Mouse (Mus musculus) G1E-ER4 (cell line): ENCODE data around the gene Wdr92. TPM values are rescaled to one million over a fixed set of nuclear protein-coding genes. Genes with fewer than 3 reads are reported as not detected.

ENCODE experiments used
- GATA1 ChIP-seq: IDR thresholded peaks from one replicate; pipeline ENCODE4 v1.8.0; 2012; ENCODE audit warnings: low read length, inconsistent platforms
- polyA plus RNA-seq: library from polyadenylated mRNA; stranded (reverse); fragments of >175 nt; gene quantifications from 2 replicates; pipeline ENCODE4 v1.2.3, GENCODE M21; 2012

Gene Wdr92
- 1.3 and 5.3 TPM in 2 replicates for polyA plus RNA-seq

DNA sequence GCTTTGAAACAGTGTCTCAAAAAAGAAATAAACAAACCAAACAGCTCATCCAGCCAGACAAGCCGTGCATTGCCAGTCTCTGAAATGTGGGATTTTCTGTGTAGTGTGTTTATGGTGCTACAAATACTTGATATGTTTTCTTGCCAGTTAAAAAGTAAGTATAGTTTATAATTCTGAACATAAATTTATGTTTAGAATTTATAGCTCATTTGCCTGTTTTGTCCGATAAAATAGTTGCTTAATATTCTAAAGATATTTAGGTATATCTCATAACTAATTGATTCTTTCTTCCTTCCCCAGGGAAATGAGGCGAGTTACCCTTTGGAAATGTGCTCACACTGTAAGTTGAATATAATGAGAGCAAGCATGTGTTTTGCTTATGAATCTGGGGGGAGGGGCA, at the start of gene Wdr92:
Gene Wdr92, plus strand, starts transcription at position 301 of the 400 bp plus-strand sequence.
- TF ChIP-seq GATA1: no peak

DNA sequence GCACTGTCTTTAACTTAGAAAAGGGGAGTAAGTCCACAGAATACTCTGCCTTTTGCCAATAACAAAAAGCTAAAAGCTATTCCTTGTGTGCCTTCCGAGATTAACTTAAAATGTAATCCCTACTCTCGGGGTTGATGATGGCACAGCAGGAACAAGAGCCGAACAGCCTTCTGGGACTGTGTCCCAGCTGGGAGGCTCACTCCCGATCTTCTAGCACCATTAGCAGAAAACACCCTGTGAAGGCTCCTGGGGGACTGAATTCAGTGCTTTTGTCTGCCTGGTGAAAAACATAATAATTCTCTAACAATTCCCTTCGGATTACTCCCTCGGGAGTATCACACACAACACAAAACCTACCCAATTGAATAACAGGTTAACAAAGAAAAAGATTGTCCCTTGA, 46.3 kb upstream of the Wdr92 start:
- no peak for TF ChIP-seq GATA1

DNA sequence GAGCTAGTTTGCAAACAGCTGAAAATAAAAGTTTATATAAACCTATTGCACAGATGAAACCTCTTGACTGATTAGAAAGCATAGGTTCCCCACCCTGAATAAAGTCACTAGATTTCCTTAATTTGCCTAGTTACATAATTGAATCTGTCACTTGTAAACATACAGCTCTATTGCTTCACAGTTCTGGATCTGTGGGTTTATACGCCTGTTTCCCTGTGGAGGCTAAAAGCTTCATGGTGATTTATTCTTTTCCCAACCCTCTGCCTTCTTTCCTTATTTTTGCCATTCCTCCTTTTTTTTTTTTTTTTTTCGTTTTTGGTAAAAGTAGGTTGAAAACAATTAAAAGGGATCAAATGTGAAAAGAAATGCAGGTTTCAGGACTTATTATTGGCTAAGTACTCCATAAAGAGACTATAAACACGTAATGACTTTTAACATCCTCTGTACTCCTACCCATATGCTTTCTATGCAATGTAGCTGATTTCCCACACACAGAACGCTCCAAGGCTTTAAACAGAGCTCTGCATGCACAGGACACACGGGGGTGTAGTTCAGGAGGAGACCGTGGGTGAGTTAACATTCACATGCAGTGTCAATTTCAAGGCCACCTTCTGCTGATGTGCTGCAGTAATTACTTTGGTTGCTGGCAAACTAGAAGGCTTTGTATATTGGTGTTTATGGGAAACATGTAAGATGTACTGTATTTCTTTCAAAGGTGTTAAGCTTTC, 43.4 kb upstream of the Wdr92 start:
- TF ChIP-seq GATA1: no peak

DNA sequence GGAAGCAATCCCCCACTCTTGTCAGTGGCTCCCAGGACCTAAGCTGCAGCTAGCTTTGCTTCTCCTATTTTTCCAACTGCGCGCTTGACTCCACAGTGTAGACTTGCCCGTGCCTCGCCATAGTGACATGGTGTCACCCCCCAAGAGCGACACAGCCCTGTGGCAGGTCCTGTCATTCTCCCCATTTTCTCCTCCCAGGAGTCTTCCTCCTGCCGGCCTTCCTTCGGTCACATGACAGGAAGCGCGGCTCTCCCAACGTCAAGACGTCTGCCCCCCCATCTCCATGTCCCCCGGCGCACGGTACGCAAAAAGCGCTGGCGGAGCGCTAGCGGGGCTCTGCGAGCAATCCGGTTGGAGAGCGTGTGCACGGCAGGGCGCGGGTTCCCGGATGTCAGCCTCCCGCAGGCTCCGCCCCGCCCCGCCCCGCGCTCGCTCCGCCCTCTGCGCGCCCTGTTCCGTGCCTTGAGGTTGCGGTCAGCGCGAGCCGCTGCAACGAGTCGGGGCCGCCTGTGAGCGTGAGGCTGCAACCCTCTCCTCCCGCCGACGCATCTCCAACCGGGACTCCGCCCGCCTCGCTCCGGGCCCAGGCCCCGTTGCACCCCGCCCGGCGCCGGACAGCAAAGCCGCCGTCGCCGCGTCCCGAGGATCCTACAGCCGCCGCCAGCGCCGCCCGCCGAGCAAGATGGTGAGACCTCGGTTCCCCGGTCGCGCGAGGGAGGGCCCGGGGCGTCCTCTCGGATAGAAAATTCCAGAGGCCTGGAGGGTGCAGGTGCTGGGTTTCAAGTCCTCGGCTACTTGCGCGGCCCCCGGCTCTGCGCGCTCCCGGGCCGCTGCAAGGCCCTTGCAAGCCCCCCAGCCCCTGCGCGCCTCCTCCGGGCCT, 22.8 kb upstream of the Wdr92 start, which contains the start of gene Ppp3r1:
Gene Ppp3r1, plus strand, starts transcription at position 406 of the 880 bp plus-strand sequence.
- no peak for TF ChIP-seq GATA1

DNA sequence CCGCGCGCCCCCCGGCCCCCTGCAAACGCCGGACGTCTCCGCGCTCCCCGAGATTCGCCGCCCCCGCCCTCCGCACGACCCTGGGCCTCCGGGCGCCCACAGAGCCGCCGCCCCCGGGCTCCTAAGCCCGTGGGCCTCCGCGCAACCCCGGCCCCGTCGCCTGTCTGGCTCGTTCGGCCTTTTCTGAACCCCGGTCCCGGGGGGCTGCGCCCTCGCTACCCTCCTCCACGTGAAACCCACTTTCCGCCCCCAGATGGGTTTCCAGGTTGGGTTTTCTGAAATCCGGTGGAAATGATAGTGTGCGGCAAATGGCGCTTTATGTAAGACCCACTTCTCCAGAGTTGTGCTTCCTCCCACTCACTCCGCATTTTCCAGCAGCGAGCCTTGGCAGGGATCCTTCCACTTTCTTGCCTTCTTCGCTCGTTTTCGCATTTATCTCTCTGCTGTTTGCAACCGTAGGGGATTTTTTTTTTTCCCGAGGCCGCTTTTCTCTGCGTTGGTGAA, 22.1 kb upstream of the Wdr92 start:
- no peak for TF ChIP-seq GATA1

DNA sequence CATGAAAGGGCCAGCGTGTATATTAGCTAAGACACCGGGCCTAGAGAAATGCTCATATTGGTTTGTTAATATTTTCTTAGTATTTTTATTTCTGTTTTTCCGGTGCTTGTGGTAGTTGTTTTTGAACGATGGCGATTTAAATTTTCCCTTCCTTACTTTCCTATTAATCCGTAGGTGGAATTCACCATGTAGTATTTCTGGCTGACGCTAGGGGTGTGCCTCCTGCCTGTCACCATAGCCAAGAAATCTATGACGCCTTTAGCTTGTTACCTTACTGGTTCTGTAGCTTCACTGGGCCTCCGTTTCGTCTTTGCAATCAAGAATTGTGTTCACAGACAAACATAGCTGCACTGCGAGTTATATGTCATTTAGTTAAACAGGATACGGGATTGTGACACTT, 21.7 kb upstream of the Wdr92 start:
- no peak for TF ChIP-seq GATA1

DNA sequence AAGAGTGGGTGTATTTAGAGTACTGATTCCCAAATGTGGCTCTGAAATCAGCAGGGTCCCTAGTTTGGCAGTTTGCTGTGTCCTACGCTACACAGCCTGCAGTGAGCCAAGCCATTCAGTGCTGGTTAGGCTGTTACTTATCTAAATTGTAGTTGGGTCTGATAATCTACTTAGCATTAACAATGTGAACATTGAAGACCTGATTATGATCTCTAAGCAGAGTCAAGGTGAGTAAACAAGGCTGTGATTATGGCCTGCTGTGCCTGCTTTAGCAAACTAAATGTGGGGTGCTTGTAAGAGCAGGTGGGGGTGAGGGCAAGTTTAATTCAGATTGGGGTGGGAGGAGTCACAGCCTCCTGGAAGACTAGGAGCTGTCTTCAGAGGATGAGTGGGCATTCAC, 18.0 kb upstream of the Wdr92 start:
- TF ChIP-seq GATA1: no peak

DNA sequence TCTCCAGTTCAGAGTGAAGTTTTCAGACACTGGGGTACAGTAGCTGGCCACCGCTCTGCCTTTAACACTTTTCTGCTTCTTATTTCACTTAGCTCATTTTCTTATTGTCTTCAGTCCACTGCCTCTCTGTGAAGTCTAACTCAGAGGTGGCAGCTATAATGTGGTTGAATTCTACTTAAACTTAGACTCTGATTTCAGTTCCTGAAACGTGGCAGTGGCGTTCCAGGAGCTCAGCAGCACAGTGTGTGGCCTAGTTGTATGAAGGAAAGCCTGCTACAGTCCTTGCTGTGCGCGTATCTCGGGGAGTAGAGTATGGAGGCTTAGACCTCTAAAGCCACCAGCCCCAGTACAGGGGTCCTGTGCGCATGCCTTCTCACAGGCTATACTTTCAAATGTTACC, 15.3 kb upstream of the Wdr92 start:
- TF ChIP-seq GATA1: no peak

DNA sequence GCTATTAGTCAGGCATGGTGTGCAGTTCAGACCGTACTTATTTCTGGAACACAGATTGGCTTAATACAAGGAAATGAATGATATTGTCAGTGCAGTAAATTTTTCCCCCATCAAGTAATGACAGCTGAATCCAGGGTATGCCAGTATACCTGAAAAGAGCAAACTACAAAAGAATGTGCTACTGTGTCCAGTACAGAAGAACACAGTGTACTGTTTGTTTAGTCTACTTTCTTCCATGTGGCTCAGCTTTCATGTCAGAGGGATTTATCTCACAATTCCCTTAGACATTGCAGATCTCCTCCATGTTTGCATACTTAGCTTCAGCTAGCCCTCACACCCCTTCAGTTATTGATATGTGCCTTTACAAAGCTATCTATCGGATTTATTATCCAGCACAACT, 12.6 kb upstream of the Wdr92 start:
- TF ChIP-seq GATA1: no peak

DNA sequence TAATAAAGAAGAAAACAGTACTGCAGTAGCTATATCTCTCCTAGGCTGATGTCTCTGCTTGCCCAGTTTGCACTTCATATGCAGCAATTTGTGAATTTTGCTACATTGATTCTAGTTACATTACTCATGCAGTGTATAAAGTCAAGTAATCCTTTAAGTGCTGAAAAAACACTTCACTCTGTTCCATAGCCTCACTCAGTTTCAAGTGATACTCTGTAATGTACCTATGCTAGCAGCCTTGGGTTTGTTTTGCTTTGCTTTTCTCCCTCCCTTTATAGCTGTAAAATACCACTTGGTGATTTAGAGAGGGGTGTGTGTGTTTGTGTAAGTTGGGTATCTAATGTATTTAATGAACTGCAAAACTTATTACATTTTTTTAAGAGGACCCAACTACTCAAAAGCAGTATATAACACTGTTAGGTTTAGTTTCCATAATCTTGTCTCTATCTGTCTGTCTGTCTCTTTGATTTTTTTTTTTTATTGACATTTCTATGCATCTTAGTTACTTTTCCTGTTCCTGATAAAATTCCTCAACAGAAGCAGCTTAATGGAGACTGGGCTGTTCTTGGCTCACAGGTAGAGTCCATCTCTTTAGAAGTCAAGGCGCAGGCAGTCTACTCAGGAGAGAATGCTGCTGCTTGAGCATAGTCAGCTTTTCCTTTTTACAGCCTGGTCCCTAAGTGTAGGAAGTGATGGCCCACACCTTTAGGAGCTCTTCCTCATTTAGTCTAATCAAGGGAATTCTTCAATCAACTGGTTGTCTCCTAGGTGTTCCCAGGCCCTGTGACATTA, 10.8 kb upstream of the Wdr92 start:
- no peak for TF ChIP-seq GATA1

DNA sequence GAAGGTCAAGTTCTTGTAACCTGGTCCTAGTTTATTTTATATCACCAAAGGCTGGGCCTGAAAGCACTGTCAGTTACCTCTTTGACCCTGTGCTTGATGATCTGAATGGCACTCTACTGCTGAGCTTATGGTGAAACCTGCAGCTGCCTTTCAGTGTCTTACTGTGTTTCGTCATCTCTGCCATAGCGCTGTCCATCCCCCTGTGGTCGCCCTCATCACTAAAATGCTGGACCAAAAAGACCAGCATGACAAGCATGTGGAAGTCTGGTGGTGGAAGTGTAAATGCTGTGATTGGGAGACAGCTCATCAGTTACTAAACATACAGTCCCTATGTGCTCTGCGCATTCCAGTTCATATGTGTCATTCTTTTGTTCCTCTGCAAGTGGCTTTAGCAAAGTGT, 9.6 kb upstream of the Wdr92 start:
- TF ChIP-seq GATA1: no peak

DNA sequence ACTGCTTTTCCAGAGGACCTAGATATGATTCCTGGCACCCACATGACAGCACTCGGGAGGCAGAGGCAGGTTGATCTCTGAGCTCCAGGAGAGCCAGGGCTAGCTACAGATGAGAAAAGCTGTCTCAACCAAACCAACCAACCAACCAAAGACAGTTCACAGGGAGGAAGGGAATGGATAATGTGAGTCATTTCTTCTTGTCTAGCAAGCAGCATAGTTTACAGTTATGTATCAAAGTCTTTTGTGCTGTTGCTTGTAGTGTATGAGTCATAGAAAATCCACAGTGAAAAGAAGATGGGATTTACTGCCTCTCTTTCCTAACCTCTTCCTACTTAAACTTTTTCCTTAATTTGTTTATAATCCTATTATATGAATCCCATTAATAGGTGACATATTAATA, 5.3 kb upstream of the Wdr92 start:
- no peak for TF ChIP-seq GATA1

DNA sequence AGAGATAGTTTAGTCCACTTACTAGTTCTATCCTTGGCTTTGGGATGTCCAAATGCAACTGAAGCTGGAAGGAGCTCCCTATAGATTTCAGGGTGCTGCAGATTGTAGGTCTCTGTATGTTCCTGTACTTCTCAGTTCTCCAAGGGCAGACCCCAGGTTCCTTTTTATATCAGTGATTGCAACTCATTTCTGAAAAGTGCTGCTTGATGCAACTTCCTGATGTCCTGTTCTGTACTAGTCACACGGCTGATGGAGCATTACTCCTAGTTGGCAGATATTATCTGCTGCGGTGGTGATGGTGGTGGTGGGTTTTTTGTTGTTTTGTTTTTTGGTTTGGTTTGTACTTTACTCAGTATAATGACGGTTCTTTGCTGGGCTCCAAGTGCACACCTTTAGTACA, 1.2 kb upstream of the Wdr92 start:
- no peak for TF ChIP-seq GATA1

DNA sequence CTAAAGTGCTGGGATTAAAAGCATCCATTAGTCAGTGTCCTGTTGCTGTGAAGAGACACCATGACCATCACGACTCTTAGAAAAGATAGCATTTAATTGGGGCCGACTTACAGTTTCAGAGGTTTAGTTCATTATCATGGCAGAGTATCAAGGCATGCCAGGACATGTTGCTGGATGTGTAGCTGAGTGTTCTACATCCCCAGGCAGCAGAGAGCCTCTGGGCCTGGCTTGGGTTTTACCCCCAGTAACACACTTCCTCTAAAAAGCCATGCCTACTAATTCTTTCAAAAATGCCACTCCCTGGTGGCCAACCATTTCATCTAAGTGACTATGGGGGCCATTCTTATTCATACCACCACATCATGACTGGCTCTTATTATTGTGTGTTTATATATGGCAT, 1.3 kb downstream of the Wdr92 start:
- TF ChIP-seq GATA1: no peak

DNA sequence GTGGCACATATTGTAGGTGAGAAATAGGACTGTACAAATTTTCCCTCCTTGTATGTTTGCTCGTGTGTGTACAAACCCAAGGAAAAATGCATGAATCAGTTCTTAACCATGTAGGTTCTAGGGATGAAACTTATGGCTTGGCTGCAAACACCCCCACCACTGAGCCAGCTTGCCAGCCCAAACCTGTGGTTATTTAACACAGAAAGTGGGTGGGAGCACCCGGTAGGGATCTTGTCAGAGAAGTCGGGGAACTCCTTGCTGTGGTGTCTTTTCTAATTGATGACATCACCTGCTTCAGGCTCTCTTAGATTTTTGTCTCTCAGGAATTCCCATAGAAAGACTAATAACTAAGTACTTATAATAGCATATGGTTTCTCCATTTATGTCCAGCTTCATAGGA, 5.7 kb downstream of the Wdr92 start:
- TF ChIP-seq GATA1: no peak

DNA sequence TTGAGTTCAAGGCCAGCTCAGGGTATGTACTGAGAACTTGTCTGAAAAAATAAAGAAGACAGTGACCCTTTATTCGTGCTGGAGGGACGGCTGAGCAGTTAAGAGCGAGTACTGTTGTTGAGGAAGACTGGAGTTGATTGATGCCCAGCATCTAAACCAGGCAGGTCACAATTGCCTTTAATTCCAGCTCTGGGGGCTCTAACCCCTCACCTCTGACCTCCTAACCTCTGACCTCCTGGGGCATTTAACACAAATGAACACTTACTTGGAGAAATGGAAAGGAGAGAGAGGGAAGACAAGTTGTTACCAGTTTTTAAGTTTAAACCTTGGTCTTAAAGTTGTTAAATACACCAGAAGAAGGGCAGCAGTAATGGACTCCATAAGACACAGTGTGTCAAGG, 6.9 kb downstream of the Wdr92 start:
- TF ChIP-seq GATA1: no peak
